Mouse (Mus musculus) intestine, embryonic 14.5 days (tissue): ENCODE measurements at regions not wholly inside any gene's neighbourhood (a gene's known extent, or its start where the extent isn't known, plus 50 kb on each side); places are given as distances from the start of the nearest gene placed in this dataset.

Experiments
- ATAC-seq: fragments of 200-750 bp; cut with Nextera tagmentation; replicated peaks from 2 replicates; pipeline ENCODE4 v1.8.0; 2017; ENCODE audit warnings: low read depth, moderate number of reproducible peaks, moderate TSS enrichment, moderate library complexity; ENCODE audit not compliant: low FRiP score, low TSS enrichment
- DNase-seq: peaks from one replicate; pipeline ENCODE4 v3.0.0-alpha.2; 2018; ENCODE audit warnings: low spot score
- H3K27ac ChIP-seq: fragments of 300-500 bp; sonication (generic); 2 replicates; pipeline ENCODE4 v1.5.1; 2014; ENCODE audit warnings: low read depth, mild to moderate bottlenecking, control low read depth
- H3K27me3 ChIP-seq: fragments of 300-500 bp; sonication (generic); replicated peaks from 2 replicates; pipeline ENCODE4 v1.6.1; 2014; ENCODE audit warnings: low read length, control low read depth; ENCODE audit not compliant: control insufficient read depth, insufficient read depth
- H3K36me3 ChIP-seq: fragments of 300-500 bp; sonication (generic); 2 replicates; pipeline ENCODE4 v1.6.1; 2014; ENCODE audit warnings: low read length, control low read depth; ENCODE audit not compliant: control insufficient read depth, insufficient read depth
- H3K4me1 ChIP-seq: fragments of 300-500 bp; sonication (generic); replicated peaks from 2 replicates; pipeline ENCODE4 v1.6.1; 2014; ENCODE audit warnings: low read length, control low read depth, mixed read lengths; ENCODE audit not compliant: control insufficient read depth, insufficient read depth
- H3K4me2 ChIP-seq: fragments of 300-500 bp; sonication (generic); 2 replicates; pipeline ENCODE4 v1.6.1; 2014; ENCODE audit warnings: low read length
- H3K4me3 ChIP-seq: fragments of 300-500 bp; sonication (generic); 2 replicates; pipeline ENCODE4 v1.5.1; 2014; ENCODE audit warnings: low read depth, low read length, control low read depth, mixed read lengths
- H3K9ac ChIP-seq: fragments of 300-500 bp; sonication (generic); 2 replicates; pipeline ENCODE4 v1.6.1; 2014; ENCODE audit warnings: mild to moderate bottlenecking, low read length
- H3K9me3 ChIP-seq: fragments of 300-500 bp; sonication (generic); 2 replicates; pipeline ENCODE4 v1.6.1; 2016; ENCODE audit warnings: low read length, control low read depth; ENCODE audit not compliant: control insufficient read depth
- WGBS: fragments of 180-500 bp; shearing (Covaris S2); extraction: QIAGEN DNeasy Blood & Tissue Kit; methylation state at CpG from one replicate; pipeline ENCODE4 v1.1.7; 2014; 5-methylcytosine and 5-hydroxymethylcytosine counted together

DNA sequence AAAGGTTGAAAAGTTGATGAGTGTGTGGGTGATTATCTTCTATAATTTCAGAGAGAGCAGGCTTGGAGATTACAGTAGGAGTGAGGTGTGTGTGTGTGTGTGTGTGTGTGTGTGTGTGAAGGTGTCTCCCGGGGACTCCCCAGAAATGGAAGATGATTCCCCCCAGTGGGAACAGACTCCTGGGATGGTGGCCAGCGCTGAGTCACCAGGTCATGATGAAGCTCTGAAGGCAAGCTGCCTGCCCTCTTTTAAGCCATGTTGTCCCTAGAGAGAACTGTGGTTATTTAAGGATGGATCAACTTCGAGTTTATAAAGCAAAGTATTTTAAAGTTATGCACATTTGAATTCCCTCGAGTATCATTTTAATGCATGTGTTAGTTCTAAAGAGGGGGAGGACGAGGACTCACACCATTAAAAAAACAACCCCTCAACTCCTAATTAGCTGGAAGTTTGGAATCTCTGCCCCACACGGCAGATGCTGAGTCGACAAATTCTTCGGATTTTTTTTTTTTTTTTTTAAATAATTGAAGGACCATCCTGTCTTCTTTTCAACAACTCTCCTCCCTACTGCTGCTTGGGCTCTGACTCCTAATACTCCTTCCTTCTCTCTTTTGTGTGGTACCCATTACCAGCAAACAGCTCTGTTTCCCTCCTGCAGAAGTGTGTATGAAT lies 186.6 kb downstream of the Ly86 start:
- no peak overlapping the region for H3K9ac ChIP-seq
- H3K9me3 ChIP-seq, result no peaks in the 10 kb centered on the region
- H3K27me3 ChIP-seq, result no peaks in the 10 kb centered on the region
- no peak overlapping the region for H3K4me3 ChIP-seq
- H3K36me3 ChIP-seq, result no peaks in the 10 kb centered on the region
- ATAC-seq (no peak), DNase-seq (no peak)
- H3K27ac ChIP-seq, result no peak overlapping the region
- peaks cover 3% of the 10 kb centered on the region; the same call in 1 of the 2 replicates for H3K4me1 ChIP-seq
- WGBS, result 60% methylated on average over 8 of the region's 8 CpGs
- H3K4me2 ChIP-seq, result no peak overlapping the region

DNA sequence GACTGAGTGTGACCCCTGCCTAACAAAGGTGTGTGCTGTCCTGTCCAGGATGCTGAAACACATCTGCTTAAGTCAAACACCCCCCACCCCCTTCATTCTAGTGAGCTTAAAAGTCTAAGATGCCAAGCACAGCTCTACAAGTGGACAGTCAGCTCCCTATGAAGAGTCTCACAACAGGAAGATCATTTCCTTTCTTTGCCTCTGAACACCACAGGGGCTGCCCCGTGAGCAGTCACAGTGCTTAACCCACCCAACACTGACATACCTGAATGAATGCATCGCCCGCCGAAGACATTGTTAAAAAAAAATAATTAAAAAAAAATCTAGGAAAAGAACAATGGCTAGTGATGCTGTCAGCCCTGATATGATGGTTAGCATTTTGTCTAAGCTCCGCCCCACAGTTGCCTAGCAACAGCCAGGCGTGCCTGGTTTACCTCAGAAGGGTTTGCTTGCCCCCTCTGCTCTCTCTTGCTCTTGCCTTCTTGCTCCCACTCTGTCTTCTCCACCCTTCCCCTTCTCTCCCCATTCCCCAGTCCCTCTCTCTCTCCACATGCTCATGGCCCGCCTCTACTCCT lies 187.7 kb downstream of the Ly86 start:
- Histone ChIP-seq H3K9me3 (no peaks in the 10 kb centered on the region), H3K4me2 (no peak overlapping the region), H3K4me1 (peaks cover 4% of the 10 kb centered on the region; the same call in 1 of the 2 replicates), H3K9ac (no peak overlapping the region), H3K27ac (no peak overlapping the region), H3K36me3 (no peaks in the 10 kb centered on the region), H3K27me3 (no peaks in the 10 kb centered on the region), H3K4me3 (no peak overlapping the region)
- no peak for DNase-seq
- ATAC-seq, result no peak
- WGBS, result 65% methylated on average over 7 of the region's 7 CpGs

DNA sequence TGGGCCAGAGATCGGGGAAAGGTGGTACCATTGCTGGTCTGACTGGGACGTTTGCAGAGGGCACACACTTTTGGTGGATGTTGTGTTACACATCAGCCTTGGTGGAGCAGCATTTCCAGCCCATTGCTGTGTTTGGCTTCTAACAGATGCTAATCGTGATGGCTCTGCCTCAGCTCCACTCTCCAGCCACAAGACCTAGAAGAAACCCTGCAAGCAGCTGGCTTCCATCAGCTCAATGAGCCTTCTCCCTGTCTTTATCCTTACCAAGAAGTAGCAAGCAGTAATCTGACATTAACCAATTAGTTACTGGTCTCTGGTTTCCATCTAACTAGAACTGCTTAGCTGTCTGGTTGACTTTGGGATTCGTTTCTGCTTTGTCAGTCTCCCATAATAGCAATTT lies 188.8 kb downstream of the Ly86 start:
- Histone ChIP-seq H3K9ac (no peak overlapping the region), H3K4me3 (no peak overlapping the region), H3K9me3 (no peaks in the 10 kb centered on the region), H3K4me2 (no peak overlapping the region), H3K36me3 (no peaks in the 10 kb centered on the region), H3K27ac (no peak overlapping the region), H3K27me3 (no peaks in the 10 kb centered on the region), H3K4me1 (peaks cover 10% of the 10 kb centered on the region; the same call in 1 of the 2 replicates)
- ATAC-seq, result no peak
- no peak for DNase-seq
- 56% methylated on average over 4 of the region's 4 CpGs for WGBS

DNA sequence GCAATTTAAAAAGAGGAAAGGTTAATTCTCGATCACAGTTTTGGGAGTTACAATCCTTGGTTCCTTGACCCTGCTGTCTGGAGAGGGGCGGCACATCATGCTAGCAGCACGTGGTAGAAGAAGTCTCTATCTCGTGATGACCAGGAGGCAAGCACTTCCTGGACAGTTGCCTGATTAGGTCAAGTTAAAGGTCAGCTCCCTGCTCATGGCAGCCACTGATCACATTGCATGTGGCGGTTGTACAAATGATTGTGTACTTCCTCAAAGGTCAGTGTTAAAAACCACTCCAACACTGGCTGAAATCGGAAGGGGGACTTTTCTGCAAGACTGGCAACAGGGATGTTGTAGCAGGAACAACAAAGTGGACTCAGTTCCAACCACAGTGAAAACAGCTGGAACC lies 192.3 kb downstream of the Ly86 start:
- WGBS, result 69% methylated on average over 6 of the region's 6 CpGs
- Histone ChIP-seq H3K36me3 (no peaks in the 10 kb centered on the region), H3K4me2 (no peak overlapping the region), H3K9me3 (no peaks in the 10 kb centered on the region), H3K27me3 (no peaks in the 10 kb centered on the region), H3K4me3 (no peak overlapping the region), H3K27ac (0 out of 2 replicates have a peak overlapping the region, but pooled peaks have one; percentile 38), H3K4me1 (peaks cover 10% of the 10 kb centered on the region), H3K9ac (no peak overlapping the region)
- no peak for DNase-seq
- ATAC-seq, result no peak

DNA sequence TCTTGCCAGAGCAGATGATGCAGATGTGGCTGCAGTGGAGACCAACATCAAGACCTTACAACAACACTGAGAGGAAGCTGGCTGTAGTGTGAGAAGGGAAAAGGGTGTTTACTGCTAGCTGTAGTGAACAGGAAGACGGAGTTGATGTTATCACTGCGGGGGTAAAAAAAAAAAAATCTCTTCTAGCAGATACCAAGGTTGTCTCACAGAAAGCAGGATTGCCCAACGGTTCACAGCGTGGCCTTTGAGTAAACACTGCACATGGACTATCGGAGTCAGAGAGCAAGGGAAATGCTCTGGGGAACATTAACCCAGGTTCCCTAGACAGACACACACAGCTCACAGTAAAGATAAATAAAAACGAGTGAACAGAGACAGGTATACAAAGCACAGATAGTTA lies 192.8 kb downstream of the Ly86 start:
- Histone ChIP-seq H3K27me3 (no peaks in the 10 kb centered on the region), H3K36me3 (no peaks in the 10 kb centered on the region), H3K4me2 (no peak overlapping the region), H3K9ac (no peak overlapping the region), H3K4me1 (peaks cover 10% of the 10 kb centered on the region), H3K9me3 (no peaks in the 10 kb centered on the region), H3K27ac (peak overlapping the region; percentile 38; the same call in 1 of the 2 replicates), H3K4me3 (no peak overlapping the region)
- DNase-seq (no peak), ATAC-seq (no peak)
- WGBS, result 19% methylated on average over 6 of the region's 6 CpGs

DNA sequence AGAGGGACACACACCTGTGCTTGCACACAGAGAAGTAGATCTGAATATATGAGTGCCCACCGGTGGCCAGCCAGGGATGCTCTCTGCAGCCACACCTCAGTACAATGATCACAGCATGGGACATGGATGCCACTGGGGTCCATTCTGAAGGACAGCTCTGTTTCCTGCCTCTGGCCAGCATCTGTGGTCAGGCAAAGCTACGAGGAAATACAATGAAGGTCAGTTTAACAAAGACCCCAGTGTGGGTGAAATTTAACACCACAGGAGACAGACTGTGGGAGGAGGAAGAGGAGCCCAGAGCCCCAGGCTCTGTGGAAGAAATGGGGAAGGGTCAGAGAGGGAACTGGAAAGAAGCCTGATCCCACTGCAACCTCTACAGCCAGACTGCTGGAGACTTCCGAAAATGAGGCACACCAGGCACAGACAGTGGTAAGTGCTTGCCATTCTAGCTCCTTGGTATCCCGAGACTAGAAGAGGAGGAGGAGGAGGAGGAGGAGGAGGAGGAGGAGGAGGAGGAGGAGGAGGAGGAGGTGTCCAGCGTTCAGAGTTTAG lies 196.0 kb downstream of the Ly86 start:
- no peak for ATAC-seq
- Histone ChIP-seq H3K27ac (no peak overlapping the region), H3K4me2 (no peak overlapping the region; the same call in 1 of the 2 replicates), H3K9ac (no peak overlapping the region), H3K4me1 (peaks cover 10% of the 10 kb centered on the region), H3K4me3 (no peak overlapping the region), H3K27me3 (no peaks in the 10 kb centered on the region), H3K9me3 (no peaks in the 10 kb centered on the region), H3K36me3 (no peaks in the 10 kb centered on the region)
- 30% methylated on average over 4 of the region's 5 CpGs for WGBS
- no peak for DNase-seq

DNA sequence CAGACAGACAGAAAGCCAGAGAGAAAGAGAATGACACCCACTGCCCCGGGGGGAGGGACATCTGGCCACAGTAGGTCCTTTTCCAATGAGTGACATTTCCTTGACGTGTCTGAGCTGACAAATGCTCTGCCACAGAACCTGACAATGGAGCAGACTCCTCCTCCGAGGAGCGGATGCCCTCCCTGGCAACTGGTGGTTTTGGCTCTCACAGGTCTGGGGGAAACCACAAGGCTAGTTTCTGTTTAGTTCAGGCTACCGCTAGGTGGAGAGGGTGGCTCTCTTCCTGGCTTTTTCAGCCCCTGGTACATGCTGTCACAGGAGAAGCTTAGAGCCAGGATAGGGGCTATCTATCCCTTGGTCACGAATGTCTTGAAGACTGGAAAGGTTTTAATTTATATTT lies 196.7 kb downstream of the Ly86 start:
- Histone ChIP-seq H3K4me3 (no peak overlapping the region), H3K27me3 (no peaks in the 10 kb centered on the region), H3K4me2 (peak overlapping the region; percentile 12; the same call in 1 of the 2 replicates), H3K36me3 (no peaks in the 10 kb centered on the region), H3K27ac (no peak overlapping the region), H3K9ac (no peak overlapping the region), H3K9me3 (no peaks in the 10 kb centered on the region), H3K4me1 (peaks cover 10% of the 10 kb centered on the region)
- 13% methylated on average over 6 of the region's 6 CpGs for WGBS
- DNase-seq (no peak), ATAC-seq (no peak)

DNA sequence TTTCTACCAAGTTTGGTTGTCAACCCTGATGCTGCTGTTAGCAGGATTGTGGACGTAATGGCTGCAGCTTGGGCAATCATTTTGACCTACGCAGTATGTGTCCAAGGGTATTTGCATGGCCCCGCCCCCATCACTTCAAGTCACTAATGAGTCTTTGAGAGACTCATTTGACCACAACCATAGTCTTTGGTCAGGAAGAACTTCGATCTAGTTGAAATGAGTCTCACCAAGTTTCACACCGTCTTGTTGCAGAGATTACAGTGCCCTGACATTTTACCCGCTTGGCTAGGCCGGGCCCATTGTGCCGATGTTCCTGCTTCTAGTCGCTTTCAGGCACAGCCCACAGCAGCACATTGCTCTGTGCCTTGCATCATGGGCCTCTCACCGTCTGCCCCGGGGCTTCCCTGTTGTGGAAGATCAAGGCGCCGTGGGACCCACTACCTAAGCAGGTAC lies 197.8 kb downstream of the Ly86 start:
- Histone ChIP-seq H3K4me2 (no peak overlapping the region), H3K9ac (no peak overlapping the region), H3K9me3 (no peaks in the 10 kb centered on the region), H3K4me3 (no peak overlapping the region), H3K36me3 (no peaks in the 10 kb centered on the region), H3K27ac (no peak overlapping the region), H3K27me3 (no peaks in the 10 kb centered on the region), H3K4me1 (peaks cover 9% of the 10 kb centered on the region)
- ATAC-seq (no peak), DNase-seq (no peak)
- 91% methylated on average over 13 of the region's 13 CpGs for WGBS
